9 mouse cellular contexts compared by ENCODE assay signal in genomic region chr12:108001652-108002340, GRCm38 (mm10). TPM values are rescaled to one million over a fixed set of nuclear protein-coding genes. Genes with fewer than 3 reads are reported as not detected.
DNase-seq lines count a peak whose midpoint lies in the region; ATAC-seq and TF ChIP-seq lines count a peak whose summit lies in the region.
"Had no signal": no experiment of that assay in that cellular context is flagged by ENCODE, and none has a peak within 500 bp of the region (broad histone marks: within the 10 kb centered on the region; RNA-seq: fewer than 3 reads in every experiment).

No protein-coding gene starts in this region.

- DNase-seq in liver = no peak
- DNase-seq in thymus, postnatal 0 days (ENCODE audit: low spot score) = peak; percentile 80
- no peak for DNase-seq in gastrocnemius, adult 2 months
- DNase-seq in kidney, adult 18-20 months = no peak

- H3K27me3 ChIP-seq in liver, embryonic 12.5 days (replicated peaks) = peaks cover 98% of the 10 kb centered on the region
- peaks cover 51% of the 10 kb centered on the region for H3K27me3 ChIP-seq in limb, embryonic 15.5 days

- WGBS in liver, embryonic 12.5 days (ENCODE audit: insufficient replicate concordance) = 3% methylated on average over 37 of the region's 37 CpGs
- 2% methylated on average over 37 of the region's 37 CpGs for WGBS in limb, embryonic 15.5 days

- H3K4me1 ChIP-seq in liver, embryonic 12.5 days = peaks cover 6% of the 10 kb centered on the region
- no peaks in the 10 kb centered on the region for H3K4me1 ChIP-seq in embryonic fibroblast, embryonic 13.5 days (ENCODE audit: control insufficient read depth, insufficient read depth, low read length)
- H3K4me1 ChIP-seq in limb, embryonic 15.5 days = peaks cover 46% of the 10 kb centered on the region

- no peak overlapping the region for H3K9ac ChIP-seq in liver, embryonic 12.5 days
- H3K9ac ChIP-seq in limb, embryonic 15.5 days = 0 out of 2 replicates have a peak overlapping the region, but pooled peaks have one; percentile 17

- peak overlapping the region; percentile 70; the same call in 1 of the 2 replicates for H3K4me2 ChIP-seq in liver, embryonic 12.5 days
- H3K4me2 ChIP-seq in limb, embryonic 15.5 days = peak overlapping the region; percentile 97

- H3K36me3 ChIP-seq in liver, embryonic 12.5 days = no peaks in the 10 kb centered on the region
- H3K36me3 ChIP-seq in limb, embryonic 15.5 days = no peaks in the 10 kb centered on the region

- no peak for TF ChIP-seq POLR2A in embryonic fibroblast, embryonic 13.5 days (IDR thresholded peaks at IDR 0.05; ENCODE audit: low read depth, low read length)

- H3K9me3 ChIP-seq in liver, embryonic 12.5 days (replicated peaks) = no peaks in the 10 kb centered on the region
- H3K9me3 ChIP-seq in limb, embryonic 15.5 days = no peaks in the 10 kb centered on the region
- H3K9me3 ChIP-seq: megakaryocyte, embryonic 14.5 days had no signal

- no peak overlapping the region; the same call in 1 of the 2 replicates for H3K4me3 ChIP-seq in liver, embryonic 12.5 days
- H3K4me3 ChIP-seq in embryonic fibroblast, embryonic 13.5 days (ENCODE audit: insufficient read depth, low read length) = peak overlapping the region; percentile 47
- H3K4me3 ChIP-seq in limb, embryonic 15.5 days = peak overlapping the region; percentile 85
- H3K4me3 ChIP-seq in gastrocnemius, adult 2 months = no peak overlapping the region; the same call in 1 of the 2 replicates

- H3K27ac ChIP-seq in liver, embryonic 12.5 days = no peak overlapping the region
- no peak overlapping the region for H3K27ac ChIP-seq in embryonic fibroblast, embryonic 13.5 days (ENCODE audit: insufficient read depth, low read length)
- H3K27ac ChIP-seq in limb, embryonic 15.5 days = 0 out of 2 replicates have a peak overlapping the region, but pooled peaks have one; percentile 29
- H3K27ac ChIP-seq in gastrocnemius, adult 2 months = no peak overlapping the region

- intact Hi-C loops in gastrocnemius, adult 2 months (cut with DNase I) = no loop called here

- no peak for ATAC-seq in liver, embryonic 12.5 days
- ATAC-seq in limb, embryonic 15.5 days (ENCODE audit: insufficient number of reproducible peaks, low FRiP score, low TSS enrichment, low read depth) = no peak
- no peak for ATAC-seq in megakaryocyte-erythroid progenitor cell, adult 5-6 weeks (replicated peaks; ENCODE audit: low FRiP score, low TSS enrichment, poor library complexity, severe bottlenecking)

- TF ChIP-seq CTCF in embryonic fibroblast, embryonic 13.5 days (IDR thresholded peaks at IDR 0.05; ENCODE audit: borderline replicate concordance, insufficient read depth, low read length) = no peak
- no peak for TF ChIP-seq CTCF in gastrocnemius, adult 2 months (IDR thresholded peaks at IDR 0.05)

RNA-seq across cellular contexts. Expression of gene Bcl11b, which starts 1.6 kb away (rescaled TPM):
- 0.30 and 0.31 TPM in 2 replicates for polyA plus RNA-seq in liver, embryonic 12.5 days (2016; fragmentation: Nextera tagmentation; extraction: Ambion mirVana)
- polyA plus RNA-seq in embryonic fibroblast, embryonic 13.5 days (2011; ENCODE audit: insufficient read length, low read depth, missing spikeins) = 3.0 and 6.5 TPM in 2 replicates
- polyA plus RNA-seq in limb, embryonic 15.5 days (2015; fragmentation: Nextera tagmentation; extraction: Ambion mirVana) = 14.3 and 19.9 TPM in 2 replicates
- 110 and 156 TPM in 2 replicates for polyA plus RNA-seq in thymus, postnatal 0 days (2015; fragmentation: Nextera tagmentation; extraction: Ambion mirVana)
- total RNA-seq in gastrocnemius, adult 2 months (2021) = under 1 TPM in 1 of 2 experiments, not detected in 1; 0.11 TPM
- total RNA-seq in megakaryocyte-erythroid progenitor cell, adult 5-6 weeks (2014; fragmentation: Nextera tagmentation) = 0.59 and 0.62 TPM in 2 replicates
- total RNA-seq in megakaryocyte-erythroid progenitor cell, adult 5-6 weeks (2017) = 0.19 and 2.0 TPM in 2 replicates

Comparison
In these comparisons a context has a peak if more than half of its experiments do, and no peak if none do; other contexts are left out.
1. H3K4me3 ChIP-seq: peak in embryonic fibroblast, embryonic 13.5 days (single experiment) and limb, embryonic 15.5 days (single experiment); none in liver, embryonic 12.5 days (single experiment) and gastrocnemius, adult 2 months (single experiment).